Mouse (Mus musculus) liver, adult 2 months (tissue): ENCODE data around the gene Cnnm1. TPM values are rescaled to one million over a fixed set of nuclear protein-coding genes. Genes with fewer than 3 reads are reported as not detected.

Experiments
- DNase-seq: peaks from one replicate; pipeline ENCODE4 v3.0.0-alpha.2; 2011; ENCODE audit warnings: low read depth, low spot score; ENCODE audit errors: extremely low read depth
- H3K27ac ChIP-seq: fragments of 200-500 bp; replicated peaks from 2 replicates; pipeline ENCODE4 v1.5.1; 2012; ENCODE audit warnings: low read depth, mild to moderate bottlenecking, control low read depth, inconsistent platforms, low read length; ENCODE audit not compliant: insufficient read depth
- H3K27me3 ChIP-seq: fragments of 200-500 bp; 2 replicates; pipeline ENCODE4 v1.6.1; 2012; ENCODE audit warnings: mild to moderate bottlenecking, moderate library complexity, low read length, inconsistent platforms; ENCODE audit not compliant: control insufficient read depth, insufficient read depth
- H3K36me3 ChIP-seq: fragments of 200-500 bp; 2 replicates; pipeline ENCODE4 v1.6.1; 2012; ENCODE audit warnings: low read length, inconsistent platforms; ENCODE audit not compliant: control insufficient read depth, insufficient read depth
- H3K4me1 ChIP-seq: fragments of 200-500 bp; 2 replicates; pipeline ENCODE4 v1.6.1; 2011; ENCODE audit warnings: low read length; ENCODE audit not compliant: control insufficient read depth, insufficient read depth
- H3K4me3 ChIP-seq: fragments of 200-500 bp; 2 replicates; pipeline ENCODE4 v1.5.1; 2011; ENCODE audit warnings: low read depth, mild to moderate bottlenecking, control low read depth, low read length, moderate library complexity; ENCODE audit not compliant: insufficient read depth
- H3K79me2 ChIP-seq: fragments of 200-500 bp; 2 replicates; pipeline ENCODE4 v1.6.1; 2012; ENCODE audit warnings: inconsistent platforms, mild to moderate bottlenecking, low read length, moderate library complexity; ENCODE audit not compliant: control insufficient read depth, insufficient read depth
- H3K9ac ChIP-seq: fragments of 200-500 bp; 2 replicates; pipeline ENCODE4 v1.6.1; 2012; ENCODE audit warnings: low read depth, mild to moderate bottlenecking, control low read depth, inconsistent platforms, low read length
- CTCF ChIP-seq: fragments of 200-500 bp; IDR thresholded peaks from 2 replicates; pipeline ENCODE4 v1.5.1; 2011; ENCODE audit warnings: low read depth, low read length, control low read depth
- POLR2A ChIP-seq: fragments of 200-500 bp; IDR thresholded peaks from 2 replicates; pipeline ENCODE4 v1.6.1; 2011; ENCODE audit warnings: low read length, control low read depth; ENCODE audit not compliant: insufficient read depth; ENCODE audit errors: extremely low read depth
- WGBS: fragments of 180-500 bp; shearing (Covaris S2); methylation state at CpG from one replicate; pipeline ENCODE4 v1.1.7; 2018; 5-methylcytosine and 5-hydroxymethylcytosine counted together
- polyA plus RNA-seq: library from polyadenylated mRNA; depleted of rRNA; stranded (reverse); fragments of >200 nt; gene quantifications from 2 replicates; pipeline ENCODE4 v1.2.3, GENCODE M21; 2012
- total RNA-seq: library from RNA; depleted of rRNA; stranded (reverse); fragments of >200 nt; gene quantifications from 2 replicates; pipeline ENCODE4 v1.2.3, GENCODE M21; 2014

Cnnm1 gene
- total and polyA plus RNA-seq, 2 experiments: 0.11 to 0.18 TPM

- 89% methylated on average over 12 of the region's 12 CpGs for WGBS
- Histone ChIP-seq H3K36me3 (no peaks in the 10 kb centered on the region), H3K9ac (no peak overlapping the region), H3K4me1 (peaks cover 7% of the 10 kb centered on the region; the same call in 1 of the 2 replicates), H3K4me3 (no peak overlapping the region), H3K27ac (no peak overlapping the region), H3K79me2 (no peaks in the 10 kb centered on the region), H3K27me3 (no peaks in the 10 kb centered on the region)
- no peak for TF ChIP-seq POLR2A
- TF ChIP-seq CTCF: no peak
- no peak for DNase-seq
Measured at GRCm38 (mm10) chr19:43467927-43468685, 27.9 kb downstream of the Cnnm1 start.

- no peak overlapping the region for H3K9ac ChIP-seq
- no peak for DNase-seq
- WGBS: 63% methylated on average over 7 of the region's 7 CpGs
- peaks cover 4% of the 10 kb centered on the region; the same call in 1 of the 2 replicates for H3K4me1 ChIP-seq
- no peak overlapping the region for H3K27ac ChIP-seq
- no peaks in the 10 kb centered on the region for H3K36me3 ChIP-seq
- no peak overlapping the region for H3K4me3 ChIP-seq
- H3K27me3 ChIP-seq: no peaks in the 10 kb centered on the region
- no peak for TF ChIP-seq CTCF
- TF ChIP-seq POLR2A: no peak
- H3K79me2 ChIP-seq: no peaks in the 10 kb centered on the region
Measured at GRCm38 (mm10) chr19:43469333-43469732, 29.1 kb downstream of the Cnnm1 start.

GRCm38 (mm10) chr19:43472331-43472730, 32.1 kb downstream of the Cnnm1 start:
- 94% methylated on average over 8 of the region's 8 CpGs for WGBS
- H3K4me1 ChIP-seq: 0 out of 2 replicates have a peak, but pooled peaks cover 4% of the 10 kb centered on the region

GRCm38 (mm10) chr19:43472781-43473180, 32.5 kb downstream of the Cnnm1 start:
- Histone ChIP-seq H3K27ac (no peak overlapping the region), H3K4me1 (0 out of 2 replicates have a peak, but pooled peaks cover 4% of the 10 kb centered on the region)

More at GRCm38 (mm10) chr19:43472331-43472730, 32.1 kb downstream of the Cnnm1 start:
- DNase-seq: no peak
- H3K27me3 ChIP-seq: no peaks in the 10 kb centered on the region
- H3K27ac ChIP-seq: no peak overlapping the region
- H3K79me2 ChIP-seq: no peaks in the 10 kb centered on the region
- H3K9ac ChIP-seq: no peak overlapping the region
- no peaks in the 10 kb centered on the region for H3K36me3 ChIP-seq
- TF ChIP-seq POLR2A (no peak), CTCF (no peak)
- no peak overlapping the region for H3K4me3 ChIP-seq

GRCm38 (mm10) chr19:43475642-43476041, 35.4 kb downstream of the Cnnm1 start:
- WGBS: 33% methylated on average over 2 of the region's 2 CpGs
- TF ChIP-seq POLR2A: no peak
- TF ChIP-seq CTCF: no peak

More at GRCm38 (mm10) chr19:43472781-43473180, 32.5 kb downstream of the Cnnm1 start:
- Histone ChIP-seq H3K79me2 (no peaks in the 10 kb centered on the region), H3K36me3 (no peaks in the 10 kb centered on the region), H3K9ac (no peak overlapping the region), H3K27me3 (no peaks in the 10 kb centered on the region), H3K4me3 (no peak overlapping the region)
- TF ChIP-seq CTCF: no peak
- no peak for TF ChIP-seq POLR2A
- WGBS: 93% methylated on average over 7 of the region's 7 CpGs
- DNase-seq: no peak

GRCm38 (mm10) chr19:43476063-43476462, 35.8 kb downstream of the Cnnm1 start:
- H3K4me1 ChIP-seq: no peaks in the 10 kb centered on the region
- no peaks in the 10 kb centered on the region for H3K36me3 ChIP-seq
- no peak overlapping the region for H3K27ac ChIP-seq
- TF ChIP-seq POLR2A: no peak
- no peak for TF ChIP-seq CTCF
- H3K27me3 ChIP-seq: no peaks in the 10 kb centered on the region
- H3K4me3 ChIP-seq: no peak overlapping the region
- WGBS: 75% methylated on average over 7 of the region's 7 CpGs
- no peaks in the 10 kb centered on the region for H3K79me2 ChIP-seq
- DNase-seq: no peak
- no peak overlapping the region for H3K9ac ChIP-seq

More at GRCm38 (mm10) chr19:43475642-43476041, 35.4 kb downstream of the Cnnm1 start:
- Histone ChIP-seq H3K79me2 (no peaks in the 10 kb centered on the region), H3K4me1 (no peaks in the 10 kb centered on the region), H3K27ac (no peak overlapping the region), H3K4me3 (no peak overlapping the region), H3K27me3 (no peaks in the 10 kb centered on the region), H3K36me3 (no peaks in the 10 kb centered on the region), H3K9ac (no peak overlapping the region)
- peak; percentile 51 for DNase-seq
